Mouse (Mus musculus) CH12.LX (cell line): ENCODE results near the gene Mmp14. TPM values are rescaled to one million over a fixed set of nuclear protein-coding genes. Genes with fewer than 3 reads are reported as not detected.

Experiments used
- DNase-seq: peaks from one replicate; pipeline ENCODE4 v3.0.0-alpha.2; 2013; ENCODE audit errors: extremely low read depth
- H3K27ac ChIP-seq: 2 replicates; pipeline ENCODE4 v1.5.1; 2012; ENCODE audit warnings: low read depth, mild to moderate bottlenecking, control low read depth, moderate library complexity; ENCODE audit not compliant: insufficient read depth
- H3K27me3 ChIP-seq: replicated peaks from 2 replicates; pipeline ENCODE3; 2012; ENCODE audit warnings: inconsistent platforms
- H3K36me3 ChIP-seq, 2 experiments: replicated peaks in 1 of 2; 2 replicates each; pipeline versions ENCODE3 to v1.6.1; 2012; ENCODE audit warnings: inconsistent platforms in 1 of 2, low read length in 1 of 2, mild to moderate bottlenecking in 1 of 2, mixed read lengths in 1 of 2, moderate library complexity in 1 of 2; ENCODE audit not compliant: control insufficient read depth in 1 of 2, insufficient read depth in 1 of 2
- H3K4me1 ChIP-seq, 2 experiments: 2 replicates each; pipeline ENCODE4 v1.6.1; 2012; ENCODE audit warnings: inconsistent platforms in 1 of 2, moderate library complexity in 1 of 2; ENCODE audit not compliant: insufficient read depth in 2 of 2, control insufficient read depth in 1 of 2
- H3K4me2 ChIP-seq: 2 replicates; pipeline ENCODE4 v1.6.1; 2012; ENCODE audit warnings: low read depth, mild to moderate bottlenecking, control low read depth; ENCODE audit not compliant: poor library complexity, insufficient read depth, severe bottlenecking
- H3K4me3 ChIP-seq, 3 experiments: fragments of 150-350 bp in 1 of 3; sonication (generic) in 1 of 3; replicated peaks in 1 of 3; 2 replicates each; pipeline versions ENCODE3 to v1.5.1; 2011 to 2012; ENCODE audit warnings: low read depth in 2 of 3, low read length in 2 of 3, mild to moderate bottlenecking in 2 of 3, moderate library complexity in 2 of 3, control low read depth in 1 of 3, improper control_type of control experiment in 1 of 3, inconsistent platforms in 1 of 3, mixed read lengths in 1 of 3; ENCODE audit not compliant: poor library complexity in 1 of 3
- H3K79me2 ChIP-seq: replicated peaks from 2 replicates; pipeline ENCODE4 v1.6.1; 2012; ENCODE audit warnings: mild to moderate bottlenecking, moderate library complexity; ENCODE audit not compliant: control insufficient read depth, poor library complexity, insufficient read depth, severe bottlenecking; ENCODE audit errors: extremely low read depth
- H3K9ac ChIP-seq: 2 replicates; pipeline ENCODE4 v1.6.1; 2012; ENCODE audit warnings: low read depth, mild to moderate bottlenecking, control low read depth, moderate library complexity; ENCODE audit not compliant: insufficient read depth
- H3K9me3 ChIP-seq: replicated peaks from 2 replicates; pipeline ENCODE3; 2012; ENCODE audit warnings: low read length, inconsistent platforms, mixed read lengths
- BHLHE40 ChIP-seq: IDR thresholded peaks from 2 replicates; pipeline ENCODE4 v1.6.1; 2011; ENCODE audit warnings: mild to moderate bottlenecking, low read depth, low read length, improper control_type of control experiment
- CHD2 ChIP-seq: IDR thresholded peaks from 2 replicates; pipeline ENCODE4 v1.6.1; 2011; ENCODE audit warnings: low read length, improper control_type of control experiment
- CTCF ChIP-seq, 2 experiments: IDR thresholded peaks in 1 of 2; conservative IDR thresholded peaks in 1 of 2; 2 replicates each; pipeline ENCODE4 v1.5.1; 2011 to 2012; ENCODE audit warnings: low read depth in 2 of 2, low read length in 2 of 2, improper control_type of control experiment in 1 of 2, inconsistent platforms in 1 of 2, mild to moderate bottlenecking in 1 of 2, moderate library complexity in 1 of 2
- E2F4 ChIP-seq: IDR thresholded peaks from 2 replicates; pipeline ENCODE4 v1.6.1; 2011; ENCODE audit warnings: low read depth, low read length, improper control_type of control experiment; ENCODE audit not compliant: insufficient replicate concordance
- ELF1 ChIP-seq: IDR thresholded peaks from 2 replicates; pipeline ENCODE4 v1.6.1; 2014; ENCODE audit warnings: low read depth, mild to moderate bottlenecking, inconsistent platforms, low read length, improper control_type of control experiment
- ETS1 ChIP-seq: conservative IDR thresholded peaks from 2 replicates; pipeline ENCODE4 v1.6.1; 2012; ENCODE audit warnings: low read depth, mild to moderate bottlenecking, inconsistent platforms, low read length, improper control_type of control experiment, moderate library complexity
- HCFC1 ChIP-seq: IDR thresholded peaks from 2 replicates; pipeline ENCODE4 v1.6.1; 2012; ENCODE audit warnings: low read depth, mild to moderate bottlenecking, inconsistent platforms, low read length, improper control_type of control experiment
- IRF4 ChIP-seq: IDR thresholded peaks from 2 replicates; pipeline ENCODE4 v1.6.1; 2014; ENCODE audit warnings: low read depth, mild to moderate bottlenecking, inconsistent platforms, low read length, improper control_type of control experiment
- JUN ChIP-seq: IDR thresholded peaks from 2 replicates; pipeline ENCODE4 v1.6.1; 2011; ENCODE audit warnings: low read depth, mild to moderate bottlenecking, low read length, improper control_type of control experiment, moderate library complexity; ENCODE audit not compliant: insufficient read depth
- KAT2A ChIP-seq: IDR thresholded peaks from 2 replicates; pipeline ENCODE4 v1.6.1; 2012; ENCODE audit warnings: low read length, improper control_type of control experiment, inconsistent platforms; ENCODE audit not compliant: insufficient replicate concordance
- MAX ChIP-seq: IDR thresholded peaks from 2 replicates; pipeline ENCODE4 v1.6.1; 2011; ENCODE audit warnings: low read length, improper control_type of control experiment
- MAZ ChIP-seq: IDR thresholded peaks from 2 replicates; pipeline ENCODE4 v1.6.1; 2012; ENCODE audit warnings: low read depth, mild to moderate bottlenecking, inconsistent platforms, low read length, improper control_type of control experiment, moderate library complexity
- MEF2A ChIP-seq: IDR thresholded peaks from 2 replicates; pipeline ENCODE4 v1.6.1; 2014; ENCODE audit warnings: low read depth, mild to moderate bottlenecking, inconsistent platforms, low read length, improper control_type of control experiment, borderline replicate concordance
- MXI1 ChIP-seq: IDR thresholded peaks from 2 replicates; pipeline ENCODE4 v1.6.1; 2011; ENCODE audit warnings: mild to moderate bottlenecking, low read depth, low read length, improper control_type of control experiment
- MYC ChIP-seq: IDR thresholded peaks from 2 replicates; pipeline ENCODE4 v1.6.1; 2011; ENCODE audit warnings: low read depth, mild to moderate bottlenecking, improper control_type of control experiment, low read length
- NRF1 ChIP-seq: IDR thresholded peaks from 2 replicates; pipeline ENCODE4 v1.6.1; 2014; ENCODE audit warnings: low read depth, mild to moderate bottlenecking, inconsistent platforms, low read length, improper control_type of control experiment, moderate library complexity
- PAX5 ChIP-seq: IDR thresholded peaks from 2 replicates; pipeline ENCODE4 v1.6.1; 2012; ENCODE audit warnings: low read length, inconsistent platforms, mixed read lengths
- POLR2A ChIP-seq: IDR thresholded peaks from 2 replicates; pipeline ENCODE4 v1.6.1; 2011; ENCODE audit warnings: low read depth, mild to moderate bottlenecking, improper control_type of control experiment, low read length
- RAD21 ChIP-seq: IDR thresholded peaks from 2 replicates; pipeline ENCODE4 v1.6.1; 2011; ENCODE audit warnings: low read depth, mild to moderate bottlenecking, low read length, improper control_type of control experiment, moderate library complexity
- RCOR1 ChIP-seq: conservative IDR thresholded peaks from 2 replicates; pipeline ENCODE4 v1.6.1; 2012; ENCODE audit warnings: low read depth, mild to moderate bottlenecking, inconsistent platforms, low read length, improper control_type of control experiment
- SIN3A ChIP-seq: IDR thresholded peaks from 2 replicates; pipeline ENCODE4 v1.6.1; 2012; ENCODE audit warnings: low read length, improper control_type of control experiment, inconsistent platforms
- SMC3 ChIP-seq: IDR thresholded peaks from 2 replicates; pipeline ENCODE4 v1.6.1; 2011; ENCODE audit warnings: low read depth, low read length, improper control_type of control experiment
- TBP ChIP-seq: conservative IDR thresholded peaks from 2 replicates; pipeline ENCODE4 v1.6.1; 2011; ENCODE audit warnings: low read depth, low read length, improper control_type of control experiment
- UBTF ChIP-seq: IDR thresholded peaks from 2 replicates; pipeline ENCODE4 v1.6.1; 2012; ENCODE audit warnings: low read depth, mild to moderate bottlenecking, inconsistent platforms, low read length, improper control_type of control experiment, moderate library complexity
- USF1 ChIP-seq: IDR thresholded peaks from 2 replicates; pipeline ENCODE4 v1.6.1; 2014; ENCODE audit warnings: low read depth, mild to moderate bottlenecking, inconsistent platforms, low read length, improper control_type of control experiment
- ZC3H11A ChIP-seq: IDR thresholded peaks from 2 replicates; pipeline ENCODE4 v1.6.1; 2012; ENCODE audit warnings: low read depth, mild to moderate bottlenecking, inconsistent platforms, low read length, improper control_type of control experiment
- dilution Hi-C: fragments of 300-500 bp; cut with MboI; formaldehyde crosslinking; loops from 2 replicates; pipeline ENCODE4 v1.14.3; 2020; ENCODE audit warnings: low sequenced_read_pairs; ENCODE audit not compliant: extremely low pct_unique_long_range_greater_than_20kb, extremely low pct_ligation_motif_present
- in situ Hi-C: fragments of 300-500 bp; cut with MboI; formaldehyde crosslinking; loops from 3 replicates; pipeline ENCODE4 v1.14.3; 2019; ENCODE audit warnings: low sequenced_read_pairs, low pct_ligation_motif_present, low pct_unique_long_range_greater_than_20kb, mixed read lengths
- polyA plus RNA-seq: library from polyadenylated mRNA; unstranded; fragments of >175 nt; gene quantifications from 2 replicates; pipeline ENCODE4 v1.2.1, GENCODE M21; 2012; ENCODE audit warnings: low read depth; ENCODE audit not compliant: insufficient read length
- total RNA-seq, 2 experiments: library from RNA; depleted of rRNA; stranded (reverse); fragments of 300-350 nt in 1 of 2; fragments of >200 nt in 1 of 2; gene quantifications; 2 replicates each; pipeline ENCODE4 v1.2.3; 2012 to 2014

Gene Mmp14
- total and polyA plus RNA-seq, 3 experiments: 0.08 TPM; not detected in 1

DNA sequence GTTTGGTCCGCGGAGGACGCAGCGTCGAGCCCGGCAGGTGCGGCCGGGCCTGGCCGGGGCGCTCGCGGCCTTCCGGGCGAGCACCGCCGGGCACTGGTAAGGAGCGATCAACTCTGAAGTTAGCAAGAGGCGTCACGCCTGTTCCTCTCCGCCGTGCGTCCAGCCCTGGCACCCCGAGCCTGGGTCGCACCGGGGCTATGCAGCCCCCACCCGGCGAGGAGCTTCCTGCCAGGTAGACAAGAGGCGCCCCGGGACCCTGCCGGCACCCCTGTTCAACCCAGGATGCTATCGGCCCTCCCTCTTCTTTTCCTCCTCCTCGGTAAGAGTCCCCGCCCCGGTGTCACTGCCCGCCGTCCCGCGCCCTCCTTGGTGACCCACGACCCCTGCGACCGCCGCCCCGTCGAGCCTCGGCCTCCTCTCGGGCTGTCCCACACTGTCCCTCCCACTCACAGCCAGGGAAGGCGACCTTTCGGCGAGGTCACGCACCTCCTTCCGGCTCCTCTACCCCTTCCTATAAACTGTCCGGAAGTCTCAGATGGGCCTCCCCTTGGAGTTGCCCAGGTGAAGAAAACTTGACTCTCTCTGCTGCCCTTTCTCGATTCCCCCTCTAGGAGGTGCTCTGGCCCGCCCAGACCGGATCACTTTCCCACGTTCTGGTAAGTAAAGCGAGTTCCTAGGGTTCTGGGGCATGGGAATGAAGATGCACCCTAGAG, 33.0 kb downstream of the Mmp14 start:
- Histone ChIP-seq H3K27me3 (no peaks in the 10 kb centered on the region), H3K4me2 (peak overlapping the region; percentile 75), H3K79me2 (peaks cover 4% of the 10 kb centered on the region; the same call in 1 of the 2 replicates), H3K27ac (peak overlapping the region; percentile 99), H3K4me1 (peaks cover 4 to 31% of the 10 kb centered on the region in 2 experiments; a peak in 3 of 4 replicates), H3K4me3 (peak overlapping the region; percentile 68 to 96 (median 87)), H3K36me3 (peaks cover 29 to 39% of the 10 kb centered on the region in 2 experiments)
- dilution Hi-C loops: no loop called here
- in situ Hi-C loops: loop anchor here (10.0 kb wide), 1 partner anchor 50 kb away; the partner anchor contains the start of gene Prmt5
- TF ChIP-seq RCOR1 (no peak), IRF4 (peak; percentile 69; the same call in 1 of the 2 replicates), ZC3H11A (no peak), USF1 (no peak), SMC3 (peak; percentile 60), CTCF (conservative IDR thresholded peaks at IDR 0.05 in 1 of 2, IDR thresholded peaks at IDR 0.05 in 1 of 2; ENCODE audit: low read depth in 2 of 2, low read length in 2 of 2) (peak in 1 of 2 experiments; percentile 90; a peak in 3 of 4 replicates), SIN3A (peak; percentile 75), MYC (0 out of 2 replicates have a peak, but pooled peaks have one; percentile 43), MAX (peak; percentile 46; the same call in 1 of the 2 replicates), BHLHE40 (peak; percentile 50; the same call in 1 of the 2 replicates), ETS1 (peak; percentile 54), UBTF (peak; percentile 68; the same call in 1 of the 2 replicates), PAX5 (no peak), JUN (0 out of 2 replicates have a peak, but pooled peaks have one; percentile 8), CHD2 (no peak; the same call in 1 of the 2 replicates), POLR2A (peak; percentile 45; the same call in 1 of the 2 replicates), KAT2A (0 out of 2 replicates have a peak, but pooled peaks have one; percentile 50), RAD21 (peak; percentile 65), NRF1 (peak; percentile 46), MXI1 (peak; percentile 20; the same call in 1 of the 2 replicates), ELF1 (peak; percentile 94), MAZ (peak; percentile 86), MEF2A (peak; percentile 58; the same call in 1 of the 2 replicates), TBP (0 out of 2 replicates have a peak, but pooled peaks have one; percentile 27), E2F4 (no peak), HCFC1 (peak; percentile 78)
- TF ChIP-seq, all 38 proteins: peak for 20
- peak overlapping the region; percentile 89 for H3K9ac ChIP-seq
- peak; percentile 92 for DNase-seq
- no peaks in the 10 kb centered on the region for H3K9me3 ChIP-seq
